In genomic region chr17:69396147-69397033, GRCm38 (mm10) we compare ENCODE assay signal across 8 mouse cellular contexts. TPM values are rescaled to one million over a fixed set of nuclear protein-coding genes. Genes with fewer than 3 reads are reported as not detected.
DNase-seq lines count a peak whose midpoint lies in the region; ATAC-seq and TF ChIP-seq lines count a peak whose summit lies in the region.

No protein-coding gene starts in this region.

- H3K79me2 ChIP-seq in CH12.LX (replicated peaks; ENCODE audit: control insufficient read depth, extremely low read depth, insufficient read depth, poor library complexity, severe bottlenecking) = no peaks in the 10 kb centered on the region

- H3K9ac ChIP-seq in CH12.LX (ENCODE audit: insufficient read depth, low read depth) = no peak overlapping the region
- H3K9ac ChIP-seq in intestine, embryonic 15.5 days = no peak overlapping the region
- 0 out of 2 replicates have a peak overlapping the region, but pooled peaks have one; percentile 26 for H3K9ac ChIP-seq in lung, postnatal 0 days (replicated peaks; ENCODE audit: low read depth)

- peaks cover 0 to 2% of the 10 kb centered on the region in 2 experiments for H3K36me3 ChIP-seq in CH12.LX (replicated peaks in 1 of 2; ENCODE audit: control insufficient read depth in 1 of 2, insufficient read depth in 1 of 2, low read length in 1 of 2)
- no peaks in the 10 kb centered on the region for H3K36me3 ChIP-seq in intestine, embryonic 15.5 days
- no peaks in the 10 kb centered on the region for H3K36me3 ChIP-seq in lung, postnatal 0 days (ENCODE audit: insufficient read depth, low read length)
- H3K36me3 ChIP-seq in thymus, adult 2 months (ENCODE audit: control insufficient read depth, insufficient read depth, low read length) = no peaks in the 10 kb centered on the region; the same call in 1 of the 2 replicates

- dilution Hi-C loops in CH12.LX (cut with MboI; ENCODE audit: extremely low pct_ligation_motif_present, extremely low pct_unique_long_range_greater_than_20kb, low sequenced_read_pairs) = no loop called here

- no peak overlapping the region for H3K27ac ChIP-seq in CH12.LX (ENCODE audit: insufficient read depth, low read depth)
- H3K27ac ChIP-seq in intestine, embryonic 15.5 days = no peak overlapping the region
- no peak overlapping the region for H3K27ac ChIP-seq in lung, postnatal 0 days (ENCODE audit: low read length)
- peak overlapping the region; percentile 37; the same call in 1 of the 2 replicates for H3K27ac ChIP-seq in thymus, adult 2 months (ENCODE audit: control insufficient read depth, insufficient read depth, low read length)

- TF ChIP-seq CTCF in CH12.LX (conservative IDR thresholded peaks at IDR 0.05 in 1 of 2, IDR thresholded peaks at IDR 0.05 in 1 of 2; ENCODE audit: low read depth in 2 of 2, low read length in 2 of 2) = peak in 1 of 2 experiments; percentile 53; a peak in 2 of 4 replicates
- peak; percentile 58 for TF ChIP-seq CTCF in lung, postnatal 0 days (IDR thresholded peaks at IDR 0.05)
- no peak for TF ChIP-seq CTCF in thymus, adult 2 months (IDR thresholded peaks at IDR 0.05; ENCODE audit: borderline replicate concordance, control insufficient read depth, extremely low read depth, insufficient read depth, low read length, poor library complexity)

- 40% methylated on average over 16 of the region's 16 CpGs for WGBS in intestine, embryonic 15.5 days
- WGBS in lung, postnatal 0 days = 29% methylated on average over 14 of the region's 16 CpGs
- 7% methylated on average over 16 of the region's 16 CpGs for WGBS in thymus, adult 2 months

- in situ Hi-C loops in CH12.LX (cut with MboI; ENCODE audit: low pct_ligation_motif_present, low pct_unique_long_range_greater_than_20kb, low sequenced_read_pairs) = no loop called here

- H3K4me1 ChIP-seq in CH12.LX (ENCODE audit: control insufficient read depth in 1 of 2, insufficient read depth in 2 of 2) = no peaks in the 10 kb centered on the region
- H3K4me1 ChIP-seq in intestine, embryonic 15.5 days (replicated peaks) = no peaks in the 10 kb centered on the region
- H3K4me1 ChIP-seq in lung, postnatal 0 days (ENCODE audit: insufficient read depth, low read depth, low read length) = no peaks in the 10 kb centered on the region
- H3K4me1 ChIP-seq in thymus, adult 2 months (replicated peaks; ENCODE audit: control insufficient read depth, insufficient read depth, low read length) = peaks cover 4% of the 10 kb centered on the region

- peak overlapping the region in 1 of 3 experiments; percentile 30 for H3K4me3 ChIP-seq in CH12.LX (replicated peaks in 1 of 3; ENCODE audit: low read depth in 2 of 3, low read length in 2 of 3, poor library complexity in 1 of 3)
- no peak overlapping the region for H3K4me3 ChIP-seq in intestine, embryonic 15.5 days (replicated peaks)
- peak overlapping the region; percentile 35 for H3K4me3 ChIP-seq in lung, postnatal 0 days (ENCODE audit: low read depth, low read length)
- peak overlapping the region; percentile 39 for H3K4me3 ChIP-seq in thymus, adult 2 months (ENCODE audit: control insufficient read depth, insufficient read depth, low read length)

- H3K27me3 ChIP-seq in CH12.LX (replicated peaks) = no peaks in the 10 kb centered on the region
- no peaks in the 10 kb centered on the region for H3K27me3 ChIP-seq in intestine, embryonic 15.5 days (replicated peaks)
- H3K27me3 ChIP-seq in lung, postnatal 0 days (replicated peaks; ENCODE audit: insufficient read depth, low read length) = no peaks in the 10 kb centered on the region
- no peaks in the 10 kb centered on the region for H3K27me3 ChIP-seq in thymus, adult 2 months (ENCODE audit: control insufficient read depth, insufficient read depth, low read length)

- no peak; the same call in 1 of the 2 replicates for TF ChIP-seq RAD21 in CH12.LX (IDR thresholded peaks at IDR 0.05; ENCODE audit: low read depth, low read length)

- no peak for TF ChIP-seq POLR2A in CH12.LX (IDR thresholded peaks at IDR 0.05; ENCODE audit: low read depth, low read length)
- no peak for TF ChIP-seq POLR2A in thymus, adult 2 months (IDR thresholded peaks at IDR 0.05; ENCODE audit: control insufficient read depth, extremely low read depth, insufficient read depth, low read length, poor library complexity)

- DNase-seq in B cell, adult 2 months = peak; percentile 42 to 46
- DNase-seq in CH12.LX (ENCODE audit: extremely low read depth) = no peak
- DNase-seq in lung, postnatal 0 days (ENCODE audit: low spot score) = peak; percentile 66
- peak; percentile 40 for DNase-seq in thymus, adult 2 months
- no peak for DNase-seq in left cerebral cortex, adult 8-10 months (ENCODE audit: low spot score in 2 of 2)
- DNase-seq in urinary bladder, adult 18-20 months (ENCODE audit: low spot score in 2 of 2) = no peak

- H3K9me3 ChIP-seq in CH12.LX (replicated peaks; ENCODE audit: low read length) = no peaks in the 10 kb centered on the region
- H3K9me3 ChIP-seq in intestine, embryonic 15.5 days = no peaks in the 10 kb centered on the region
- no peaks in the 10 kb centered on the region for H3K9me3 ChIP-seq in lung, postnatal 0 days (ENCODE audit: low read length)

- no peak for TF ChIP-seq EP300 in CH12.LX (IDR thresholded peaks at IDR 0.05; ENCODE audit: low read length)
- no peak for TF ChIP-seq EP300 in lung, postnatal 0 days (IDR thresholded peaks at IDR 0.05)

- H3K4me2 ChIP-seq in CH12.LX (ENCODE audit: insufficient read depth, low read depth, poor library complexity, severe bottlenecking) = peak overlapping the region; percentile 85
- peak overlapping the region; percentile 31; the same call in 1 of the 2 replicates for H3K4me2 ChIP-seq in intestine, embryonic 15.5 days (replicated peaks)
- peak overlapping the region; percentile 47 for H3K4me2 ChIP-seq in lung, postnatal 0 days (replicated peaks; ENCODE audit: low read depth, low read length)

- ATAC-seq in erythroid progenitor cell, adult 5-6 weeks (replicated peaks; ENCODE audit: low FRiP score, poor library complexity, severe bottlenecking) = peak; percentile 86
- ATAC-seq in intestine, embryonic 15.5 days = 0 out of 2 replicates have a peak, but pooled peaks have one; percentile 23
- ATAC-seq in lung, postnatal 0 days = peak; percentile 77

TF ChIP-seq in CH12.LX, 34 proteins besides CTCF, POLR2A, EP300 and RAD21:
- TF ChIP-seq USF1 (IDR thresholded peaks at IDR 0.05; ENCODE audit: low read depth, low read length) (no peak), ZKSCAN1 (IDR thresholded peaks at IDR 0.05; ENCODE audit: borderline replicate concordance, low read depth, low read length) (peak; percentile 83)

RNA-seq across cellular contexts. Expression of gene Zbtb14, which starts 13.5 kb away (rescaled TPM):
- 6.0 and 6.9 TPM in 2 replicates for total RNA-seq in CH12.LX (2012; rRNA removed)
- 9.4 and 10.1 TPM in 2 replicates for total RNA-seq in CH12.LX (2014; rRNA removed)
- polyA plus RNA-seq in CH12.LX (2012; ENCODE audit: insufficient read length, low read depth) = 7.1 and 8.8 TPM in 2 replicates
- 20.5 and 25.9 TPM in 2 replicates for total RNA-seq in erythroid progenitor cell, adult 5-6 weeks (2015; ENCODE audit: low replicate concordance)
- 26.8 and 28.1 TPM in 2 replicates for total RNA-seq in erythroid progenitor cell, adult 5-6 weeks (2017; ENCODE audit: low replicate concordance)
- 17.3 and 17.7 TPM in 2 replicates for polyA plus RNA-seq in intestine, embryonic 15.5 days (2015; fragmentation: Nextera tagmentation; extraction: Ambion mirVana)
- 13.5 and 15.9 TPM in 2 replicates for polyA plus RNA-seq in lung, postnatal 0 days (2015; fragmentation: Nextera tagmentation; extraction: Ambion mirVana)
- 7.4 and 9.2 TPM in 2 replicates for polyA plus RNA-seq in thymus, adult 2 months (2012; rRNA removed)
- 10 to 100 TPM; 23.9 to 26.8 (median 25.3) TPM for total RNA-seq in left cerebral cortex, adult 8-10 months (2022)

RNA-seq across cellular contexts. Expression of gene Akain1, which starts 42.7 kb away (rescaled TPM):
- not detected in 2 replicates for total RNA-seq in CH12.LX (2012; rRNA removed)
- total RNA-seq in CH12.LX (2014; rRNA removed) = not detected in 2 replicates
- polyA plus RNA-seq in CH12.LX (2012; ENCODE audit: insufficient read length, low read depth) = not detected in 2 replicates
- total RNA-seq in erythroid progenitor cell, adult 5-6 weeks (2015; ENCODE audit: low replicate concordance) = not detected in 2 replicates
- not detected in 2 replicates for total RNA-seq in erythroid progenitor cell, adult 5-6 weeks (2017; ENCODE audit: low replicate concordance)
- polyA plus RNA-seq in intestine, embryonic 15.5 days (2015; fragmentation: Nextera tagmentation; extraction: Ambion mirVana) = 0.09 TPM in 1 of 2 replicates, not detected in the other
- not detected in 2 replicates for polyA plus RNA-seq in lung, postnatal 0 days (2015; fragmentation: Nextera tagmentation; extraction: Ambion mirVana)
- 0.08 TPM in 1 of 2 replicates, not detected in the other for polyA plus RNA-seq in thymus, adult 2 months (2012; rRNA removed)
- 1 to 10 TPM; 5.4 to 8.5 (median 6.4) TPM for total RNA-seq in left cerebral cortex, adult 8-10 months (2022)

Comparison
In these comparisons a context has a peak if more than half of its experiments do, and no peak if none do; other contexts are left out.
1. DNase-seq: peak in B cell, adult 2 months (2 of 2), lung, postnatal 0 days (single experiment) and thymus, adult 2 months (single experiment); none in CH12.LX (single experiment), left cerebral cortex, adult 8-10 months (0 of 2) and urinary bladder, adult 18-20 months (0 of 2).
2. H3K4me2 ChIP-seq: peak in every context shown above with its lines; median percentile 85 in CH12.LX; 47 in lung, postnatal 0 days; 31 in intestine, embryonic 15.5 days.
3. ATAC-seq: peak in every context shown above with its lines; median percentile 86 in erythroid progenitor cell, adult 5-6 weeks; 77 in lung, postnatal 0 days; 23 in intestine, embryonic 15.5 days.